Mouse (Mus musculus) cerebellum, adult 2 months (tissue): ENCODE results near the gene Raet1d. TPM values are rescaled to one million over a fixed set of nuclear protein-coding genes. Genes with fewer than 3 reads are reported as not detected.
"Not testable (repeated sequence)": the region's sequence is repeated elsewhere in the genome, so short reads cannot be mapped to it uniquely, and the experiment has no call there.

Experiments
- DNase-seq, 2 experiments: peaks; one replicate each; pipeline ENCODE4 v3.0.0; 2021
- H3K27ac ChIP-seq: fragments of 200-500 bp; 2 replicates; pipeline ENCODE4 v1.5.1; 2012; ENCODE audit warnings: low read length, control low read depth, inconsistent platforms; ENCODE audit not compliant: insufficient read depth
- H3K27me3 ChIP-seq: fragments of 200-500 bp; 2 replicates; pipeline ENCODE4 v1.6.1; 2012; ENCODE audit warnings: inconsistent platforms, mild to moderate bottlenecking, low read length, moderate library complexity; ENCODE audit not compliant: control insufficient read depth, insufficient read depth
- H3K4me1 ChIP-seq: fragments of 200-500 bp; 2 replicates; pipeline ENCODE4 v1.6.1; 2011; ENCODE audit warnings: low read length; ENCODE audit not compliant: control insufficient read depth, insufficient read depth
- H3K4me3 ChIP-seq: fragments of 200-500 bp; replicated peaks from 2 replicates; pipeline ENCODE3; 2011; ENCODE audit warnings: mild to moderate bottlenecking, low read depth, low read length, control low read depth; ENCODE audit not compliant: insufficient read depth
- WGBS: fragments of 180-500 bp; shearing (Covaris S2); methylation state at CpG from one replicate; pipeline ENCODE4 v1.1.7; 2018; 5-methylcytosine and 5-hydroxymethylcytosine counted together
- polyA plus RNA-seq: library from polyadenylated mRNA; depleted of rRNA; stranded (reverse); fragments of >200 nt; gene quantifications from 2 replicates; pipeline ENCODE4 v1.2.3, GENCODE M21; 2012; rRNA removed

The Raet1d gene
- polyA plus RNA-seq, 1 experiment = not detected

GRCm38 (mm10) chr10:22391616-22392015, 31.3 kb downstream of the Raet1d start:
- WGBS = 96% methylated on average over 4 of the region's 5 CpGs
- H3K27me3 ChIP-seq, DNase-seq, H3K4me1 ChIP-seq, H3K4me3 ChIP-seq, H3K27ac ChIP-seq: not testable (repeated sequence)

GRCm38 (mm10) chr10:22393028-22393824, 32.9 kb downstream of the Raet1d start:
- DNase-seq, H3K4me1 ChIP-seq, H3K27ac ChIP-seq, H3K27me3 ChIP-seq, H3K4me3 ChIP-seq: not testable (repeated sequence)
- WGBS = no CpG with 5 or more reads among the region's 2 CpGs

GRCm38 (mm10) chr10:22396680-22397079, 36.3 kb downstream of the Raet1d start:
- not testable (repeated sequence) for H3K4me1 ChIP-seq, DNase-seq, H3K27ac ChIP-seq, H3K4me3 ChIP-seq, H3K27me3 ChIP-seq
- WGBS = 10% methylated on average over 1 of the region's 1 CpGs

GRCm38 (mm10) chr10:22402225-22402917, 42.0 kb downstream of the Raet1d start:
- WGBS = 7% methylated on average over 9 of the region's 11 CpGs

GRCm38 (mm10) chr10:22413702-22414494, 53.5 kb downstream of the Raet1d start:
- not testable (repeated sequence) for DNase-seq

More at GRCm38 (mm10) chr10:22402225-22402917, 42.0 kb downstream of the Raet1d start:
- not testable (repeated sequence) for H3K4me3 ChIP-seq, H3K27me3 ChIP-seq, H3K4me1 ChIP-seq, H3K27ac ChIP-seq
- peak in 1 of 2 experiments; percentile 0 for DNase-seq

More at GRCm38 (mm10) chr10:22413702-22414494, 53.5 kb downstream of the Raet1d start:
- not testable (repeated sequence) for H3K27me3 ChIP-seq, H3K27ac ChIP-seq, H3K4me1 ChIP-seq, H3K4me3 ChIP-seq
- 33% methylated on average over 1 of the region's 8 CpGs for WGBS

Other genes starting within 250 kb of the Raet1d start
- gene E030030I06Rik, start 211.3 kb upstream of the Raet1d start, polyA plus RNA-seq = 0.13 and 0.16 TPM in 2 replicates
- not detected in 2 replicates for gene Raet1e, start 202.0 kb upstream of the Raet1d start, polyA plus RNA-seq
- 0.21 and 0.38 TPM in 2 replicates for gene H60b, start 202.0 kb upstream of the Raet1d start, polyA plus RNA-seq